Mouse (Mus musculus) MEL (cell line): Measurements from ENCODE around the gene 1700025G04Rik. TPM values are rescaled to one million over a fixed set of nuclear protein-coding genes. Genes with fewer than 3 reads are reported as not detected.

Experiments used
- DNase-seq: peaks from one replicate; pipeline ENCODE4 v3.0.0; 2011; ENCODE audit warnings: low read depth, low spot score
- H3K27ac ChIP-seq: 2 replicates; pipeline ENCODE4 v1.5.1; 2012; ENCODE audit warnings: low read depth, mild to moderate bottlenecking, control low read depth, low read length, moderate library complexity; ENCODE audit not compliant: control insufficient read depth
- H3K27me3 ChIP-seq, 2 experiments: fragments of 150-350 bp in 1 of 2; sonication (generic) in 1 of 2; 2 replicates each; pipeline ENCODE4 v1.6.1; 2012; ENCODE audit warnings: low read length in 2 of 2, mild to moderate bottlenecking in 2 of 2, improper control_type of control experiment in 1 of 2, moderate library complexity in 1 of 2; ENCODE audit not compliant: insufficient read depth in 2 of 2, control insufficient read depth in 1 of 2
- H3K36me3 ChIP-seq, 2 experiments: 2 replicates each; pipeline ENCODE4 v1.6.1; 2012 to 2014; ENCODE audit warnings: low read length in 2 of 2, improper control_type of control experiment in 1 of 2, inconsistent platforms in 1 of 2, mild to moderate bottlenecking in 1 of 2; ENCODE audit not compliant: insufficient read depth in 2 of 2, control insufficient read depth in 1 of 2
- H3K4me1 ChIP-seq, 2 experiments: fragments of 150-350 bp in 1 of 2; sonication (generic) in 1 of 2; 2 replicates each; pipeline ENCODE4 v1.6.1; 2012; ENCODE audit warnings: low read length in 2 of 2, improper control_type of control experiment in 1 of 2, mild to moderate bottlenecking in 1 of 2; ENCODE audit not compliant: insufficient read depth in 2 of 2, control insufficient read depth in 1 of 2
- H3K4me3 ChIP-seq, 2 experiments: fragments of 150-350 bp in 1 of 2; sonication (generic) in 1 of 2; 2 replicates each; pipeline ENCODE4 v1.5.1; 2012; ENCODE audit warnings: low read depth in 2 of 2, low read length in 2 of 2, mild to moderate bottlenecking in 2 of 2, moderate library complexity in 2 of 2, control low read depth in 1 of 2, improper control_type of control experiment in 1 of 2; ENCODE audit not compliant: control insufficient read depth in 1 of 2, insufficient read depth in 1 of 2
- H3K79me2 ChIP-seq: 2 replicates; pipeline ENCODE4 v1.6.1; 2012; ENCODE audit warnings: mild to moderate bottlenecking, low read length, moderate library complexity; ENCODE audit not compliant: control insufficient read depth, poor library complexity, insufficient read depth
- H3K9ac ChIP-seq: 2 replicates; pipeline ENCODE4 v1.6.1; 2012; ENCODE audit warnings: low read depth, mild to moderate bottlenecking, control low read depth, low read length, moderate library complexity; ENCODE audit not compliant: control insufficient read depth, poor library complexity, severe bottlenecking
- H3K9me3 ChIP-seq: fragments of 150-350 bp; sonication (generic); replicated peaks from 2 replicates; pipeline ENCODE4 v1.6.1; 2012; ENCODE audit warnings: mild to moderate bottlenecking, low read length, improper control_type of control experiment, moderate library complexity; ENCODE audit not compliant: insufficient read depth
- CHD1 ChIP-seq: IDR thresholded peaks from 2 replicates; pipeline ENCODE4 v1.6.1; 2012; ENCODE audit warnings: low read depth, mild to moderate bottlenecking, inconsistent platforms, low read length, improper control_type of control experiment
- E2F4 ChIP-seq: IDR thresholded peaks from 2 replicates; pipeline ENCODE4 v1.6.1; 2011; ENCODE audit warnings: low read depth, low read length, improper control_type of control experiment, borderline replicate concordance
- ELF1 ChIP-seq: IDR thresholded peaks from 2 replicates; pipeline ENCODE4 v1.6.1; 2014; ENCODE audit warnings: low read depth, mild to moderate bottlenecking, inconsistent platforms, low read length, improper control_type of control experiment, moderate library complexity
- ETS1 ChIP-seq: IDR thresholded peaks from 2 replicates; pipeline ENCODE4 v1.6.1; 2012; ENCODE audit warnings: low read depth, mild to moderate bottlenecking, inconsistent platforms, low read length, improper control_type of control experiment, moderate library complexity
- GABPA ChIP-seq: IDR thresholded peaks from 2 replicates; pipeline ENCODE4 v1.6.1; 2012; ENCODE audit warnings: low read depth, mild to moderate bottlenecking, inconsistent platforms, low read length, improper control_type of control experiment, moderate library complexity
- GATA1 ChIP-seq: IDR thresholded peaks from 2 replicates; pipeline ENCODE4 v1.6.1; 2011; ENCODE audit warnings: low read depth, low read length, improper control_type of control experiment
- KAT2A ChIP-seq: conservative IDR thresholded peaks from 2 replicates; pipeline ENCODE4 v1.6.1; 2012; ENCODE audit warnings: low read depth, low read length, improper control_type of control experiment, inconsistent platforms
- MAX ChIP-seq: IDR thresholded peaks from 2 replicates; pipeline ENCODE4 v1.6.1; 2011; ENCODE audit warnings: low read length, improper control_type of control experiment
- MAZ ChIP-seq: IDR thresholded peaks from 2 replicates; pipeline ENCODE4 v1.6.1; 2012; ENCODE audit warnings: low read depth, mild to moderate bottlenecking, inconsistent platforms, low read length, improper control_type of control experiment
- MXI1 ChIP-seq: IDR thresholded peaks from 2 replicates; pipeline ENCODE4 v1.6.1; 2011; ENCODE audit warnings: mild to moderate bottlenecking, low read depth, low read length, improper control_type of control experiment
- MYB ChIP-seq: IDR thresholded peaks from 2 replicates; pipeline ENCODE4 v1.6.1; 2011; ENCODE audit warnings: mild to moderate bottlenecking, low read depth, low read length, improper control_type of control experiment
- NELFE ChIP-seq: IDR thresholded peaks from 2 replicates; pipeline ENCODE4 v1.6.1; 2011; ENCODE audit warnings: low read depth, low read length, improper control_type of control experiment
- NRF1 ChIP-seq: IDR thresholded peaks from 2 replicates; pipeline ENCODE4 v1.6.1; 2014; ENCODE audit warnings: low read depth, mild to moderate bottlenecking, inconsistent platforms, low read length, improper control_type of control experiment, moderate library complexity; ENCODE audit not compliant: poor library complexity, insufficient read depth, severe bottlenecking
- POLR2AphosphoS2 ChIP-seq: IDR thresholded peaks from 2 replicates; pipeline ENCODE4 v1.6.1; 2011; ENCODE audit warnings: low read length, improper control_type of control experiment
- RCOR1 ChIP-seq: IDR thresholded peaks from 2 replicates; pipeline ENCODE4 v1.6.1; 2012; ENCODE audit warnings: low read depth, mild to moderate bottlenecking, inconsistent platforms, low read length, improper control_type of control experiment
- SIN3A ChIP-seq: IDR thresholded peaks from 2 replicates; pipeline ENCODE4 v1.6.1; 2012; ENCODE audit warnings: low read length, improper control_type of control experiment, inconsistent platforms
- TAL1 ChIP-seq: IDR thresholded peaks from 2 replicates; pipeline ENCODE4 v1.6.1; 2012; ENCODE audit warnings: mild to moderate bottlenecking, inconsistent platforms, low read length, moderate library complexity, mixed read lengths
- TBP ChIP-seq: IDR thresholded peaks from 2 replicates; pipeline ENCODE4 v1.8.0; 2011; ENCODE audit warnings: low read depth, low read length, improper control_type of control experiment
- TCF12 ChIP-seq: IDR thresholded peaks from 2 replicates; pipeline ENCODE4 v1.6.1; 2014; ENCODE audit warnings: low read depth, mild to moderate bottlenecking, inconsistent platforms, low read length, improper control_type of control experiment, moderate library complexity
- UBTF ChIP-seq: IDR thresholded peaks from 2 replicates; pipeline ENCODE4 v1.6.1; 2012; ENCODE audit warnings: low read depth, mild to moderate bottlenecking, inconsistent platforms, low read length, improper control_type of control experiment, moderate library complexity, borderline replicate concordance; ENCODE audit not compliant: insufficient read depth
- USF1 ChIP-seq: IDR thresholded peaks from 2 replicates; pipeline ENCODE4 v1.6.1; 2014; ENCODE audit warnings: low read depth, mild to moderate bottlenecking, inconsistent platforms, low read length, improper control_type of control experiment, moderate library complexity
- USF2 ChIP-seq, 2 experiments: IDR thresholded peaks; 2 replicates each; pipeline ENCODE4 v1.6.1; 2011 to 2012; ENCODE audit warnings: improper control_type of control experiment in 2 of 2, low read length in 2 of 2, borderline replicate concordance in 1 of 2, inconsistent platforms in 1 of 2, low read depth in 1 of 2, mild to moderate bottlenecking in 1 of 2; ENCODE audit not compliant: insufficient read depth in 1 of 2
- ZC3H11A ChIP-seq: IDR thresholded peaks from 2 replicates; pipeline ENCODE4 v1.6.1; 2012; ENCODE audit warnings: low read depth, mild to moderate bottlenecking, inconsistent platforms, low read length, improper control_type of control experiment
- ZKSCAN1 ChIP-seq: IDR thresholded peaks from 2 replicates; pipeline ENCODE4 v1.6.1; 2012; ENCODE audit warnings: low read depth, mild to moderate bottlenecking, inconsistent platforms, low read length, improper control_type of control experiment, moderate library complexity
- ZMIZ1 ChIP-seq: IDR thresholded peaks from 2 replicates; pipeline ENCODE4 v1.6.1; 2012; ENCODE audit warnings: low read depth, mild to moderate bottlenecking, inconsistent platforms, low read length, improper control_type of control experiment, moderate library complexity
- ZNF384 ChIP-seq: IDR thresholded peaks from 2 replicates; pipeline ENCODE4 v1.6.1; 2012; ENCODE audit warnings: low read depth, mild to moderate bottlenecking, inconsistent platforms, low read length, improper control_type of control experiment
- polyA plus RNA-seq, 2 experiments: library from polyadenylated mRNA; stranded (reverse) in 1 of 2; unstranded in 1 of 2; fragments of >175 nt in 1 of 2; fragments of >200 nt in 1 of 2; gene quantifications; 2 replicates each; pipeline versions ENCODE4 v1.2.1 to v1.2.4; 2012; ENCODE audit warnings: low replicate concordance in 2 of 2, low read depth in 1 of 2; ENCODE audit not compliant: insufficient read length in 2 of 2, insufficient read depth in 1 of 2, missing spikeins in 1 of 2
- total RNA-seq: library from RNA; depleted of rRNA; stranded (reverse); fragments of 300-350 nt; gene quantifications from 2 replicates; pipeline ENCODE4 v1.2.3, GENCODE M21; 2012

1700025G04Rik gene
- total and polyA plus RNA-seq, 3 experiments: 0.04 to 0.91 TPM; not detected in 1

- peaks cover 0 to 2% of the 10 kb centered on the region in 2 experiments; a peak in 3 of 4 replicates for H3K27me3 ChIP-seq
- DNase-seq: no peak
- H3K36me3 ChIP-seq: no peaks in the 10 kb centered on the region
- H3K9ac ChIP-seq: no peak overlapping the region
- no peaks in the 10 kb centered on the region for H3K79me2 ChIP-seq
- no peaks in the 10 kb centered on the region for H3K4me1 ChIP-seq
- H3K4me3 ChIP-seq: no peak overlapping the region
- H3K9me3 ChIP-seq: no peaks in the 10 kb centered on the region
- TF ChIP-seq TAL1 (no peak), ZNF384 (no peak), MYB (no peak), RCOR1 (no peak), ZMIZ1 (no peak), CHD1 (no peak), SIN3A (no peak), KAT2A (no peak), MAZ (no peak), GATA1 (no peak), ZKSCAN1 (no peak), E2F4 (no peak), NRF1 (no peak), MAX (no peak), ELF1 (no peak), TBP (no peak), GABPA (no peak), ETS1 (no peak), MXI1 (no peak)
- no peak overlapping the region for H3K27ac ChIP-seq
Observed at GRCm38 (mm10) chr1:152065527-152065926, 24.4 kb downstream of the 1700025G04Rik start.

GRCm38 (mm10) chr1:152063357-152064145 lies 26.4 kb downstream of the 1700025G04Rik start:
- DNase-seq: no peak
- no peaks in the 10 kb centered on the region for H3K36me3 ChIP-seq
- no peaks in the 10 kb centered on the region for H3K79me2 ChIP-seq
- TF ChIP-seq POLR2AphosphoS2: no peak
- TF ChIP-seq ZKSCAN1: no peak
- no peak for TF ChIP-seq USF2 (IDR thresholded peaks at IDR 0.05; ENCODE audit: borderline replicate concordance in 1 of 2, insufficient read depth in 1 of 2, low read depth in 1 of 2, low read length in 2 of 2)
- no peak for TF ChIP-seq GATA1
- no peak for TF ChIP-seq UBTF
- no peak for TF ChIP-seq TCF12
- TF ChIP-seq USF1: no peak
- no peak for TF ChIP-seq RCOR1
- TF ChIP-seq NELFE: no peak
- TF ChIP-seq ETS1: no peak
- no peak for TF ChIP-seq GABPA
- no peak for TF ChIP-seq MAZ
- TF ChIP-seq TBP: no peak
- TF ChIP-seq MXI1: no peak
- no peak for TF ChIP-seq ZMIZ1
- no peak for TF ChIP-seq ZC3H11A
- TF ChIP-seq, all 39 proteins: peak for 0
- Histone ChIP-seq H3K4me1 (no peaks in the 10 kb centered on the region), H3K27ac (no peak overlapping the region), H3K9me3 (no peaks in the 10 kb centered on the region), H3K9ac (no peak overlapping the region), H3K27me3 (peaks cover 0 to 2% of the 10 kb centered on the region in 2 experiments; a peak in 2 of 4 replicates), H3K4me3 (no peak overlapping the region)
